Mouse (Mus musculus) left cerebral cortex, postnatal 14 days (tissue): ENCODE data around the gene Zcchc8. TPM values are rescaled to one million over a fixed set of nuclear protein-coding genes. Genes with fewer than 3 reads are reported as not detected.
A peak's percentile ranks its signal among the peaks of the same experiment; 100 is the strongest.
"Not testable (repeated sequence)": the region's sequence is repeated elsewhere in the genome, so short reads cannot be mapped to it uniquely, and the experiment has no call there.

Experiments used
- DNase-seq, 2 experiments: peaks; one replicate each; pipeline ENCODE4 v3.0.0; 2021 to 2022; ENCODE audit warnings: low spot score in 2 of 2, mixed read lengths in 1 of 2
- intact Hi-C: fragments of 180-260 bp; cut with DNase I; formaldehyde crosslinking; loops from one replicate; pipeline ENCODE4 v1.15.1; 2025
- long read RNA-seq, 2 experiments: library from polyadenylated mRNA; stranded (forward); transcript quantifications; one replicate each; pipeline ENCODE4 v2.0.0; 2021
- total RNA-seq, 2 experiments: library from RNA; stranded (reverse); gene quantifications; 2 replicates each; pipeline ENCODE4 v1.2.3; 2021

Zcchc8 gene
- 10 to 100 TPM; 37.0 to 37.2 TPM for total RNA-seq
- long read RNA-seq, experiment 1, full-length matches to known transcripts: 12 of 17 reads
- long read RNA-seq, experiment 1, partial matches to known transcripts: 3 of 17 reads
- long read RNA-seq, experiment 1, other reads (novel, unspliced or antisense): 2 of 17 reads
- long read RNA-seq, experiment 2, full-length matches to known transcripts: 15 of 20 reads
- long read RNA-seq, experiment 2, partial matches to known transcripts: 2 of 20 reads
- long read RNA-seq, experiment 2, other reads (novel, unspliced or antisense): 3 of 20 reads

- DNase-seq: peak; percentile 96 to 97
- intact Hi-C loops: no loop called here
These were observed at the start of gene Zcchc8 for GRCm38 (mm10) chr5:123720328-123721311. Gene Zcchc8, minus strand, starts transcription at chr5:123721100.

GRCm38 (mm10) chr5:123766455-123766854 lies 45.6 kb upstream of the Zcchc8 start:
- intact Hi-C loops, DNase-seq: not testable (repeated sequence)

GRCm38 (mm10) chr5:123765506-123765905 lies 44.6 kb upstream of the Zcchc8 start:
- intact Hi-C loops: no loop called here
- no peak for DNase-seq

- intact Hi-C loops: loop anchor here (2.0 to 5.0 kb wide), 2 partner anchors 58 to 157 kb away; partner anchors contain the start of gene Denr
These were observed 28.5 kb upstream of the Zcchc8 start, which contains the start of the genes Rsrc2 and Kntc1 for GRCm38 (mm10) chr5:123749065-123750064. Gene Rsrc2, minus strand, starts transcription at chr5:123749414. Gene Kntc1, plus strand, starts transcription at chr5:123749716.

GRCm38 (mm10) chr5:123748339-123749064 lies 27.6 kb upstream of the Zcchc8 start:
- DNase-seq: no peak
- intact Hi-C loops: loop anchor here (2.0 to 5.0 kb wide), 2 partner anchors 59 to 158 kb away; partner anchors contain the start of gene Denr

More at GRCm38 (mm10) chr5:123749065-123750064, 28.5 kb upstream of the Zcchc8 start, which contains the start of the genes Rsrc2 and Kntc1:
- peak; percentile 99 to 100 for DNase-seq

- intact Hi-C loops: loop anchor here (2.0 to 5.0 kb wide), 2 partner anchors 60 to 159 kb away; partner anchors contain the start of gene Denr
- DNase-seq: no peak
These were observed 26.7 kb upstream of the Zcchc8 start for GRCm38 (mm10) chr5:123747604-123748003.

- intact Hi-C loops: loop anchor here (5.0 kb wide), 1 partner anchor 61 kb away; no protein-coding TSS in a partner anchor
- no peak for DNase-seq
These were observed 25.4 kb upstream of the Zcchc8 start for GRCm38 (mm10) chr5:123746253-123746652.

- DNase-seq: no peak
- intact Hi-C loops: no loop called here
These were observed 23.5 kb upstream of the Zcchc8 start for GRCm38 (mm10) chr5:123744358-123744757.

- intact Hi-C loops: no loop called here
- DNase-seq: no peak
These were observed 10.1 kb upstream of the Zcchc8 start for GRCm38 (mm10) chr5:123730981-123731380.

- intact Hi-C loops, DNase-seq: not testable (repeated sequence)
These were observed 2.9 kb upstream of the Zcchc8 start for GRCm38 (mm10) chr5:123723816-123724215.

- intact Hi-C loops: no loop called here
- DNase-seq: no peak
These were observed 6.3 kb downstream of the Zcchc8 start for GRCm38 (mm10) chr5:123714622-123715021.

GRCm38 (mm10) chr5:123713782-123714181 lies 7.1 kb downstream of the Zcchc8 start:
- intact Hi-C loops: no loop called here
- no peak for DNase-seq

GRCm38 (mm10) chr5:123709571-123709970 lies 11.3 kb downstream of the Zcchc8 start:
- intact Hi-C loops: no loop called here
- no peak for DNase-seq

- DNase-seq: no peak
- intact Hi-C loops: no loop called here
These were observed 12.3 kb downstream of the Zcchc8 start for GRCm38 (mm10) chr5:123708598-123708997.

- intact Hi-C loops: no loop called here
- peak; percentile 50 to 51 for DNase-seq
These were observed 20.3 kb downstream of the Zcchc8 start for GRCm38 (mm10) chr5:123700625-123701024.

GRCm38 (mm10) chr5:123699198-123699597 lies 21.7 kb downstream of the Zcchc8 start:
- intact Hi-C loops: loop anchor here (1.0 kb wide), 1 partner anchor 73 kb away; no protein-coding TSS in a partner anchor

GRCm38 (mm10) chr5:123696961-123697360 lies 23.9 kb downstream of the Zcchc8 start:
- intact Hi-C loops: no loop called here
- DNase-seq: no peak

More at GRCm38 (mm10) chr5:123699198-123699597, 21.7 kb downstream of the Zcchc8 start:
- peak; percentile 68 to 71 for DNase-seq

- intact Hi-C loops: no loop called here
- no peak for DNase-seq
These were observed 24.7 kb downstream of the Zcchc8 start for GRCm38 (mm10) chr5:123696244-123696643.
